Mouse (Mus musculus): ENCODE measurements around the gene Rnf34.

- no peak for TF ChIP-seq CTCF (IDR thresholded peaks at IDR 0.05; ENCODE audit: low read depth, low read length)
- no peak for TF ChIP-seq POLR2A (IDR thresholded peaks at IDR 0.05; ENCODE audit: borderline replicate concordance, low read depth, low read length)
Measured at GRCm38 (mm10) chr5:122917982-122918711, 68.3 kb downstream of the Rnf34 start.

Data from bone marrow macrophage, adult 2 months (primary cell).